Mouse (Mus musculus) neural tube, embryonic 13.5 days (tissue): Measurements from ENCODE around the gene Psme3. TPM values are rescaled to one million over a fixed set of nuclear protein-coding genes. Genes with fewer than 3 reads are reported as not detected.

ENCODE experiments used
- ATAC-seq: fragments of 200-750 bp; cut with Nextera tagmentation; 2 replicates; pipeline ENCODE4 v1.8.0; 2017; ENCODE audit warnings: low read depth, mild to moderate bottlenecking, moderate TSS enrichment, moderate library complexity
- H3K27ac ChIP-seq: fragments of 300-500 bp; sonication (generic); replicated peaks from 2 replicates; pipeline ENCODE4 v1.5.1; 2015; ENCODE audit warnings: moderate library complexity, mild to moderate bottlenecking, inconsistent platforms
- H3K27me3 ChIP-seq: fragments of 300-500 bp; sonication (generic); 2 replicates; pipeline ENCODE4 v1.6.1; 2015; ENCODE audit warnings: mild to moderate bottlenecking, inconsistent platforms
- H3K36me3 ChIP-seq: fragments of 300-500 bp; sonication (generic); 2 replicates; pipeline ENCODE4 v1.6.1; 2015; ENCODE audit warnings: mild to moderate bottlenecking, inconsistent platforms
- H3K4me1 ChIP-seq: fragments of 300-500 bp; sonication (generic); replicated peaks from 2 replicates; pipeline ENCODE4 v1.6.1; 2015; ENCODE audit warnings: inconsistent platforms
- H3K4me2 ChIP-seq: fragments of 300-500 bp; sonication (generic); 2 replicates; pipeline ENCODE4 v1.6.1; 2015; ENCODE audit warnings: inconsistent platforms, mild to moderate bottlenecking, moderate library complexity
- H3K4me3 ChIP-seq: fragments of 300-500 bp; sonication (generic); 2 replicates; pipeline ENCODE4 v1.5.1; 2015; ENCODE audit warnings: mild to moderate bottlenecking, inconsistent platforms
- H3K9ac ChIP-seq: fragments of 300-500 bp; sonication (generic); 2 replicates; pipeline ENCODE4 v1.6.1; 2015; ENCODE audit warnings: moderate library complexity, mild to moderate bottlenecking, inconsistent platforms
- H3K9me3 ChIP-seq: fragments of 300-500 bp; sonication (generic); 2 replicates; pipeline ENCODE4 v1.6.1; 2016; ENCODE audit warnings: inconsistent platforms
- WGBS: fragments of 180-500 bp; shearing (Covaris S2); methylation state at CpG from one replicate; pipeline ENCODE4 v1.1.7; 2015; 5-methylcytosine and 5-hydroxymethylcytosine counted together
- polyA plus RNA-seq: library from polyadenylated mRNA; unstranded; fragments of >200 nt; fragmentation: Nextera tagmentation; extraction: Ambion mirVana; gene quantifications from 2 replicates; pipeline ENCODE4 v1.2.1, GENCODE M21; 2015

The Psme3 gene
- polyA plus RNA-seq = 126 and 133 TPM in 2 replicates

- peaks cover 34% of the 10 kb centered on the region for H3K36me3 ChIP-seq
- peak within 1 kb of the TSS; percentile 71 for H3K27ac ChIP-seq
- H3K4me2 ChIP-seq = peak within 1 kb of the TSS; percentile 98
- peak; percentile 93 for ATAC-seq
- peak within 1 kb of the TSS; percentile 99 for H3K4me3 ChIP-seq
- peak within 1 kb of the TSS; percentile 98 for H3K9ac ChIP-seq
- H3K27me3 ChIP-seq = no peaks in the 10 kb centered on the region
- no peaks in the 10 kb centered on the region for H3K9me3 ChIP-seq
- peaks cover 24% of the 10 kb centered on the region for H3K4me1 ChIP-seq
- WGBS = under 1% methylated on average over 62 of the region's 62 CpGs
Observed at GRCm38 (mm10) chr11:101315665-101316500, at the start of gene Psme3. TSS of gene Psme3 (plus strand) at chr11:101316213.

GRCm38 (mm10) chr11:101269577-101270116, 46.4 kb upstream of the Psme3 start:
- no peak for ATAC-seq
- no peaks in the 10 kb centered on the region for H3K36me3 ChIP-seq
- WGBS = 37% methylated on average over 10 of the region's 10 CpGs
- H3K9ac ChIP-seq = no peak overlapping the region
- peak overlapping the region; percentile 5; the same call in 1 of the 2 replicates for H3K4me2 ChIP-seq
- peak overlapping the region; percentile 56; the same call in 1 of the 2 replicates for H3K27ac ChIP-seq
- peaks cover 15% of the 10 kb centered on the region for H3K4me1 ChIP-seq
- H3K4me3 ChIP-seq = no peak overlapping the region
- H3K27me3 ChIP-seq = peaks cover 40% of the 10 kb centered on the region
- no peaks in the 10 kb centered on the region for H3K9me3 ChIP-seq

DNA sequence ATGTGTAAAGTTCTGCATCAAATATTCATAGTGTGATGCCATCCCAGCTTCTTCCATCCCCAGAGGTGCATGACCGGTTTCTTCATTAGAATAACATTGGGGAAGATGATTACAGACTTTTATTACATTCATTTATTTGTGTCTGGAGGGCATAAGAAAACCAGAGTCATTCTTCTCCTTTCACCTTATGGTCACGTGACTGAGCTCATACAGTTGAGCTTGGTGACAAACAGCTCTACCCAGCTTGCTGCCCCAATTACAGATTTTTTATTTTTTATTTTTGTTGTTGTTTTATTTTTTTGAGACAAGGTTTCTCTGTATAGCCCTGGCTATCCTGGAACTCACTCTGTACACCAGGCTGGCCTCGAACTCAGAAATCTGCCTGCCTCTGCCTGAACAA, 43.6 kb upstream of the Psme3 start:
- 76% methylated on average over 3 of the region's 3 CpGs for WGBS
- Histone ChIP-seq H3K4me3 (no peak overlapping the region), H3K4me2 (no peak overlapping the region), H3K27ac (no peak overlapping the region), H3K4me1 (peaks cover 19% of the 10 kb centered on the region), H3K9ac (no peak overlapping the region), H3K27me3 (peaks cover 12% of the 10 kb centered on the region), H3K9me3 (no peaks in the 10 kb centered on the region), H3K36me3 (peaks cover 10% of the 10 kb centered on the region; the same call in 1 of the 2 replicates)
- no peak for ATAC-seq

- Histone ChIP-seq H3K4me2 (no peak overlapping the region), H3K27me3 (peaks cover 7% of the 10 kb centered on the region), H3K4me1 (peaks cover 27% of the 10 kb centered on the region), H3K36me3 (peaks cover 10% of the 10 kb centered on the region; the same call in 1 of the 2 replicates), H3K4me3 (no peak overlapping the region), H3K27ac (no peak overlapping the region), H3K9me3 (no peaks in the 10 kb centered on the region), H3K9ac (no peak overlapping the region)
- 74% methylated on average over 4 of the region's 4 CpGs for WGBS
- ATAC-seq = no peak
Observed at GRCm38 (mm10) chr11:101275309-101275708, 40.7 kb upstream of the Psme3 start.

DNA sequence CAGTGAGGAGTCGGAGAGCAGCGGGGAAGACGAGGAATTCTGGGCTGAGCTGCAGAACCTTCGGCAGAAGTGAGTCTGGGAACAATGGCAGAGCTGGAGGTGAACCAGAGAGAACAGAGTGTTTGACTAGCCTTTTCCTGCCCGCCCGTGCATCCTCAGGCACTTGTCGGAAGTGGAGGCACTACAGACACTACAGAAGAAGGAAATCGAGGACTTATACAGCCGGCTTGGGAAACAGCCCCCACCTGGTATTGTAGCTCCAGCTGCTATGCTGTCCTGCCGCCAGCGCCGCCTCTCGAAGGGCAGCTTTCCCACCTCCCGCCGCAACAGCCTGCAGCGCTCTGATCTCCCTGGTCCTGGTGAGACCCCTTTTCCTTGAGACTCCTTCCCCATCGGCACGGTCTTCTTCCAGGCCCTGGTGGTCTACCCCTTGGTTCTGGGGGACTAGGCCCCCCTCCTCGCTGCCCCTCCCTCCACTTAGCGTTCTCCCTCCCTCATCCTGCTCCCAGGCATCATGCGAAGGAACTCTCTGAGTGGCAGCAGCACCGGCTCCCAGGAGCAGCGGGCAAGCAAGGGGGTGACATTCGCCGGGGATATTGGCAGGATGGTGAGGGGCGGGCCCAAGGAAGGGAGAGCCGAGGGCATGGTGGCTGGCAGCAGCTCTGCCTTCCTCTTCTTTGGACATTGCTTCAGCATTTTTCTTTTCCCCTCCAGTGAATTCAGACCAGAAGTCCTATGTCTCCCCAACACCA, 39.5 kb upstream of the Psme3 start:
- no peaks in the 10 kb centered on the region for H3K9me3 ChIP-seq
- H3K36me3 ChIP-seq = peaks cover 10% of the 10 kb centered on the region; the same call in 1 of the 2 replicates
- peak overlapping the region; percentile 13; the same call in 1 of the 2 replicates for H3K9ac ChIP-seq
- 27% methylated on average over 27 of the region's 27 CpGs for WGBS
- H3K27me3 ChIP-seq = peaks cover 9% of the 10 kb centered on the region; the same call in 1 of the 2 replicates
- no peak for ATAC-seq
- H3K4me3 ChIP-seq = 0 out of 2 replicates have a peak overlapping the region, but pooled peaks have one; percentile 75
- H3K4me2 ChIP-seq = peak overlapping the region; percentile 88
- H3K4me1 ChIP-seq = peaks cover 27% of the 10 kb centered on the region
- H3K27ac ChIP-seq = no peak overlapping the region

GRCm38 (mm10) chr11:101277381-101278222, 38.4 kb upstream of the Psme3 start:
- H3K4me3 ChIP-seq = peak overlapping the region; percentile 75
- peaks cover 9% of the 10 kb centered on the region; the same call in 1 of the 2 replicates for H3K27me3 ChIP-seq
- no peak for ATAC-seq
- H3K4me2 ChIP-seq = peak overlapping the region; percentile 88
- no peaks in the 10 kb centered on the region for H3K9me3 ChIP-seq
- peaks cover 27% of the 10 kb centered on the region for H3K4me1 ChIP-seq
- peak overlapping the region; percentile 88 for H3K9ac ChIP-seq
- H3K27ac ChIP-seq = no peak overlapping the region
- peaks cover 10% of the 10 kb centered on the region; the same call in 1 of the 2 replicates for H3K36me3 ChIP-seq
- WGBS = 56% methylated on average over 12 of the region's 12 CpGs

GRCm38 (mm10) chr11:101278223-101279192, 37.5 kb upstream of the Psme3 start, which contains the start of the genes Cntd1 and Coa3:
TSS of gene Cntd1 (plus strand) at chr11:101279012.
TSS of gene Coa3 (minus strand) at chr11:101279114.
- H3K27me3 ChIP-seq = peaks cover 9% of the 10 kb centered on the region; the same call in 1 of the 2 replicates
- peaks cover 27% of the 10 kb centered on the region for H3K4me1 ChIP-seq
- H3K9ac ChIP-seq = peak within 1 kb of the TSS; percentile 88
- peak within 1 kb of the TSS; percentile 72 for H3K27ac ChIP-seq
- peak within 1 kb of the TSS; percentile 88 for H3K4me2 ChIP-seq
- 10% methylated on average over 45 of the region's 45 CpGs for WGBS
- H3K4me3 ChIP-seq = peak within 1 kb of the TSS; percentile 75
- no peaks in the 10 kb centered on the region for H3K9me3 ChIP-seq
- peaks cover 10% of the 10 kb centered on the region; the same call in 1 of the 2 replicates for H3K36me3 ChIP-seq
- ATAC-seq = peak; percentile 96

GRCm38 (mm10) chr11:101279193-101279569, 36.8 kb upstream of the Psme3 start:
- Histone ChIP-seq H3K4me1 (peaks cover 27% of the 10 kb centered on the region), H3K27me3 (peaks cover 9% of the 10 kb centered on the region; the same call in 1 of the 2 replicates), H3K9ac (0 out of 2 replicates have a peak overlapping the region, but pooled peaks have one; percentile 88), H3K36me3 (peaks cover 10% of the 10 kb centered on the region; the same call in 1 of the 2 replicates), H3K4me2 (peak overlapping the region; percentile 88), H3K9me3 (no peaks in the 10 kb centered on the region), H3K27ac (no peak overlapping the region), H3K4me3 (peak overlapping the region; percentile 75)
- WGBS = 65% methylated on average over 14 of the region's 14 CpGs
- peak; percentile 37; the same call in 1 of the 2 replicates for ATAC-seq

DNA sequence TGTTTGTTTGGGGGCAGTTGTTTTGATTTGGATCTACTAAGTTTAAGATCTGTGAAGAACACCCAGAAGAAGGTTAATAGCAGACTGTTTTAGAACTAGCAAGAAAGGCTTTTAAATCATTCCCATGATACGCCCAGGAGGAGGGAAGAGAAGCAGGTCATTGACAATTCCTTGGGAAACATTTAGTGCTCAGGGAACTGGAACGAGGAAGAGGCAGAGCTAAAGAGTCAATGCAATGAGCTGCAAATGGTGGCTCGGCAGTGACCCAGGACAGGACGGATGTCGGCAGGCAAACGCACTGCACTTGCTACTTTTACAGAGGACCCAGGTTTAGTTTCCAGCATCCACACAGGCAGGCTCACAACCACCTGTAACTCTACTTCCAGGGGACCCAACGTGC, 35.2 kb upstream of the Psme3 start:
- no peak for ATAC-seq
- Histone ChIP-seq H3K4me2 (no peak overlapping the region), H3K9me3 (no peaks in the 10 kb centered on the region), H3K27me3 (peaks cover 9% of the 10 kb centered on the region; the same call in 1 of the 2 replicates), H3K4me1 (peaks cover 27% of the 10 kb centered on the region), H3K4me3 (no peak overlapping the region), H3K36me3 (peaks cover 10% of the 10 kb centered on the region; the same call in 1 of the 2 replicates), H3K27ac (no peak overlapping the region), H3K9ac (no peak overlapping the region)
- 40% methylated on average over 7 of the region's 7 CpGs for WGBS

DNA sequence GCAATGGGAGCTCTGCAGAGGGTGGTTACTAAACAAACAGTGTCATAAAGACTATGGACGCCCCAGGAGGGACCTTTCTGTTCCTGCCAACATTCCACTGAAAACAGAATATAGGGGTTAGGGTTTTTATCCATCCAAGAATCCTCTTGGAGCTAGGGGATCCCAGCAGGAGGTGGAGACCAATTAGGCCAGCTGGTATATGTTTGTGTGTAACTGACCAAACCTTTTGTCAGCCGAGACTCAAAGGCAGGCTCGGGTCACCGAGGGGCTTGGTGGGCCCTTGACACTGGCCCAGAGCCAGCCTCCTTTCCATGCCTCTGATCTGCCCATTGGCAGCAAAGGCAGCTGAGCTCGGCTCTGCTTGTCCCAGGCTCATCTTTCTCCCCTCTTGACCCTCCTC, 33.1 kb upstream of the Psme3 start:
- Histone ChIP-seq H3K36me3 (peaks cover 17% of the 10 kb centered on the region), H3K4me3 (no peak overlapping the region), H3K4me1 (peaks cover 9% of the 10 kb centered on the region), H3K9me3 (no peaks in the 10 kb centered on the region), H3K9ac (no peak overlapping the region), H3K27ac (no peak overlapping the region), H3K27me3 (peaks cover 9% of the 10 kb centered on the region; the same call in 1 of the 2 replicates), H3K4me2 (no peak overlapping the region)
- ATAC-seq = no peak
- WGBS = 20% methylated on average over 5 of the region's 5 CpGs
